Mouse (Mus musculus) CH12.LX (cell line): ENCODE results near the gene Phactr1.

Experiments used
- BHLHE40 ChIP-seq: IDR thresholded peaks from 2 replicates; pipeline ENCODE4 v1.6.1; 2011; ENCODE audit warnings: mild to moderate bottlenecking, low read depth, low read length, improper control_type of control experiment
- CTCF ChIP-seq, 2 experiments: IDR thresholded peaks in 1 of 2; conservative IDR thresholded peaks in 1 of 2; 2 replicates each; pipeline ENCODE4 v1.5.1; 2011 to 2012; ENCODE audit warnings: low read depth in 2 of 2, low read length in 2 of 2, improper control_type of control experiment in 1 of 2, inconsistent platforms in 1 of 2, mild to moderate bottlenecking in 1 of 2, moderate library complexity in 1 of 2
- EP300 ChIP-seq: IDR thresholded peaks from 2 replicates; pipeline ENCODE4 v1.6.1; 2011; ENCODE audit warnings: low read length, improper control_type of control experiment
- HCFC1 ChIP-seq: IDR thresholded peaks from 2 replicates; pipeline ENCODE4 v1.6.1; 2012; ENCODE audit warnings: low read depth, mild to moderate bottlenecking, inconsistent platforms, low read length, improper control_type of control experiment
- MAZ ChIP-seq: IDR thresholded peaks from 2 replicates; pipeline ENCODE4 v1.6.1; 2012; ENCODE audit warnings: low read depth, mild to moderate bottlenecking, inconsistent platforms, low read length, improper control_type of control experiment, moderate library complexity
- MEF2A ChIP-seq: IDR thresholded peaks from 2 replicates; pipeline ENCODE4 v1.6.1; 2014; ENCODE audit warnings: low read depth, mild to moderate bottlenecking, inconsistent platforms, low read length, improper control_type of control experiment, borderline replicate concordance
- POLR2A ChIP-seq: IDR thresholded peaks from 2 replicates; pipeline ENCODE4 v1.6.1; 2011; ENCODE audit warnings: low read depth, mild to moderate bottlenecking, improper control_type of control experiment, low read length
- POLR2AphosphoS2 ChIP-seq: IDR thresholded peaks from 2 replicates; pipeline ENCODE4 v1.6.1; 2011; ENCODE audit warnings: low read depth, low read length, improper control_type of control experiment
- TBP ChIP-seq: conservative IDR thresholded peaks from 2 replicates; pipeline ENCODE4 v1.6.1; 2011; ENCODE audit warnings: low read depth, low read length, improper control_type of control experiment
- USF2 ChIP-seq: conservative IDR thresholded peaks from 2 replicates; pipeline ENCODE4 v1.6.1; 2011; ENCODE audit warnings: low read depth, low read length, improper control_type of control experiment

DNA sequence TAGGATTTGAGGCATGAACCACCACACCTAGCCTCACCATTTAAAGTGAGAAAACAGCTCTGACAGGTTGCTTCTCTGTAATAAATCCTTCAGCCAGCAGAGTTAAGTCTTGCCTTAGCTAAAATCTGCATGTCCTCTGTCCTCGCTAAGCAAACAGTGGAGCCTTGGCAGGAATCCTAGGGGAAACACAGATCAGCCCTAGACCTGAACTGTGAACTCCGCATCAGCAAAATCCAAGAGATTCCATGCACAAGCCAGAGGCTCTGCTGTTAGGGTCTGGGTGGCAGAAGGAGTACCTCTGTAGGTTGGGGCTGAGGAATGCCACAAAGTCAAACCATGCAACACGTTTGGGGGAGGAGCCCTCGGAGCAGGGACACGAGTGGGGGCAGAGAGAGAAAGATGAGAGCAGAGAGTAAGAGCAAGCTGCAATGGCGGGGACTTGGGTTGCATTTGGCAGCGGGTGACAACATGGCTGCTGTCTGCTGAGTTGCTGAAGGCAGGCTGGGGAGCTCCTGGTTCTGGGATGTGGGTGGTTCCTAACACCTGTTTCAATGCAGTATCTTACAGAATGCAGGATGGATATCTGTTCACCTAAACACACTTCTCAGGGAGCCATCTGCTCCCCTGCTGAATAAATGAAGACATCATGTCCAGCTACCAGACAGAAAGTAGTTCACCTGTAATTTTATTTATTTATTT lies 464.4 kb downstream of the Phactr1 start:
- TF ChIP-seq CTCF (conservative IDR thresholded peaks at IDR 0.05 in 1 of 2, IDR thresholded peaks at IDR 0.05 in 1 of 2; ENCODE audit: low read depth in 2 of 2, low read length in 2 of 2) (no peak), USF2 (no peak), HCFC1 (no peak), POLR2A (no peak), EP300 (no peak), POLR2AphosphoS2 (no peak), BHLHE40 (no peak), MAZ (no peak), TBP (no peak), MEF2A (no peak)
